9 mouse cellular contexts compared by ENCODE assay signal in the genomic region with DNA sequence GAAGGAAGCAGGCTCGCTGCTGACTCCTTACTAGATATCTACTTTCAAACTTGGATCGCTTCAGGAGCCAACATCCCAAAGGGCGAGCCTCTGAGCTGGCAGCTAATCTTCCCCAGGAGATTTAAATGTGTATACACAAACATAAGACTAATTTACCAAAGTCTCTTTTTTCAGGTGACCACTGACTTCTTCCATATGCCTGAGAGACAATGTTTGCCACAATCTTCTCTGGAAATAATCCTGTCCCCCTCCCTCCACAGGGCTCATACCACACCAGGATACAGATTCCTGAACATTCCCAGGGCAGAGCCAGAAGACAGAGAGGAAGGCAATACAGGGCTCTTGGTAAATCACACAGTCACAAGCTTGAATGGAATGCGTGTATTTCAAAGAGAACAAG. TPM values are rescaled to one million over a fixed set of nuclear protein-coding genes. Genes with fewer than 3 reads are reported as not detected.
A peak's percentile ranks its signal among the peaks of the same experiment; 100 is the strongest.
DNase-seq lines count a peak whose midpoint lies in the region; ATAC-seq and TF ChIP-seq lines count a peak whose summit lies in the region.
"Had no signal": no experiment of that assay in that cellular context is flagged by ENCODE, and none has a peak within 500 bp of the region (broad histone marks: within the 10 kb centered on the region; RNA-seq: fewer than 3 reads in every experiment).

No protein-coding gene starts in this region.

- intact Hi-C loops in heart, adult 2 months (cut with DNase I), result no loop called here

- peak; percentile 77 for DNase-seq in heart, adult 11 months
- DNase-seq in heart, adult 2 months, result no peak
- DNase-seq in stomach, postnatal 0 days (ENCODE audit: low spot score), result no peak
- DNase-seq in ovary, postnatal 36 days (ENCODE audit: low spot score), result no peak
- no peak for DNase-seq in gastrocnemius, postnatal 10 days
- DNase-seq: kidney, adult 8-10 months had no signal

- no peak overlapping the region for H3K27ac ChIP-seq in heart, adult 2 months
- H3K27ac ChIP-seq in stomach, embryonic 14.5 days (ENCODE audit: low read length), result no peak overlapping the region
- no peak overlapping the region for H3K27ac ChIP-seq in stomach, postnatal 0 days (replicated peaks)
- no peak overlapping the region for H3K27ac ChIP-seq in limb, embryonic 15.5 days

- H3K4me3 ChIP-seq in heart, adult 2 months, result no peak overlapping the region
- peak overlapping the region; percentile 0; the same call in 1 of the 2 replicates for H3K4me3 ChIP-seq in stomach, embryonic 14.5 days (ENCODE audit: low read depth, low read length)
- H3K4me3 ChIP-seq in stomach, postnatal 0 days (ENCODE audit: low read depth, low read length), result no peak overlapping the region
- peak overlapping the region; percentile 93; the same call in 1 of the 2 replicates for H3K4me3 ChIP-seq in limb, embryonic 15.5 days

- H3K36me3 ChIP-seq in heart, adult 2 months (ENCODE audit: control insufficient read depth, insufficient read depth, low read length), result no peaks in the 10 kb centered on the region; the same call in 1 of the 2 replicates
- peaks cover 4% of the 10 kb centered on the region; the same call in 1 of the 2 replicates for H3K36me3 ChIP-seq in stomach, embryonic 14.5 days (ENCODE audit: control insufficient read depth, insufficient read depth, low read length)
- H3K36me3 ChIP-seq in stomach, postnatal 0 days (ENCODE audit: control insufficient read depth, insufficient read depth, low read length), result peaks cover 4% of the 10 kb centered on the region; the same call in 1 of the 2 replicates
- H3K36me3 ChIP-seq in limb, embryonic 15.5 days, result peaks cover 38% of the 10 kb centered on the region

- H3K79me2 ChIP-seq in heart, adult 2 months (replicated peaks; ENCODE audit: control insufficient read depth, insufficient read depth, low read length), result peaks cover 4% of the 10 kb centered on the region

- TF ChIP-seq POLR2A in heart, adult 2 months (IDR thresholded peaks at IDR 0.05; ENCODE audit: insufficient read depth, low read depth, low read length), result no peak

- WGBS in heart, adult 2 months, result 48% methylated on average over 4 of the region's 4 CpGs
- 73% methylated on average over 4 of the region's 4 CpGs for WGBS in stomach, embryonic 14.5 days
- 61% methylated on average over 4 of the region's 4 CpGs for WGBS in stomach, postnatal 0 days
- 67% methylated on average over 4 of the region's 4 CpGs for WGBS in limb, embryonic 15.5 days

- H3K4me2 ChIP-seq in stomach, embryonic 14.5 days (replicated peaks; ENCODE audit: low read depth, low read length), result peak overlapping the region; percentile 68
- H3K4me2 ChIP-seq in stomach, postnatal 0 days (replicated peaks; ENCODE audit: low read depth), result no peak overlapping the region; the same call in 1 of the 2 replicates
- H3K4me2 ChIP-seq in limb, embryonic 15.5 days, result peak overlapping the region; percentile 64; the same call in 1 of the 2 replicates

- H3K4me1 ChIP-seq in heart, adult 2 months (ENCODE audit: control insufficient read depth, insufficient read depth, low read length), result peaks cover 4% of the 10 kb centered on the region
- H3K4me1 ChIP-seq in stomach, embryonic 14.5 days (ENCODE audit: control insufficient read depth, insufficient read depth, low read length), result peaks cover 14% of the 10 kb centered on the region; the same call in 1 of the 2 replicates
- H3K4me1 ChIP-seq in stomach, postnatal 0 days (replicated peaks; ENCODE audit: control insufficient read depth, insufficient read depth), result no peaks in the 10 kb centered on the region; the same call in none of the 2 replicates
- peaks cover 31% of the 10 kb centered on the region for H3K4me1 ChIP-seq in limb, embryonic 15.5 days

- no peak overlapping the region for H3K9ac ChIP-seq in heart, adult 2 months (ENCODE audit: low read depth, low read length)
- H3K9ac ChIP-seq in stomach, embryonic 14.5 days (replicated peaks; ENCODE audit: low read depth, low read length), result no peak overlapping the region
- no peak overlapping the region for H3K9ac ChIP-seq in stomach, postnatal 0 days (ENCODE audit: low read length)
- no peak overlapping the region for H3K9ac ChIP-seq in limb, embryonic 15.5 days

- TF ChIP-seq EP300 in heart, adult 2 months (IDR thresholded peaks at IDR 0.05; ENCODE audit: insufficient read depth, low read depth, low read length), result no peak
- TF ChIP-seq EP300 in stomach, postnatal 0 days (optimal IDR thresholded peaks at IDR 0.05), result no peak

- no peak for TF ChIP-seq CTCF in heart, adult 2 months (IDR thresholded peaks at IDR 0.05)
- no peak for TF ChIP-seq CTCF in stomach, postnatal 0 days (IDR thresholded peaks at IDR 0.05; ENCODE audit: low read depth)

- ATAC-seq in stomach, embryonic 14.5 days (ENCODE audit: insufficient number of reproducible peaks, insufficient read depth, low FRiP score, low read depth), result no peak
- no peak for ATAC-seq in stomach, postnatal 0 days (ENCODE audit: low FRiP score, low TSS enrichment)
- ATAC-seq in limb, embryonic 15.5 days (ENCODE audit: insufficient number of reproducible peaks, low FRiP score, low TSS enrichment, low read depth), result no peak
- ATAC-seq in erythroblast, adult 5-6 weeks (replicated peaks; ENCODE audit: low FRiP score, poor library complexity, severe bottlenecking), result no peak

- H3K9me3 ChIP-seq in stomach, embryonic 14.5 days (ENCODE audit: control insufficient read depth, low read depth, low read length), result peaks cover 22% of the 10 kb centered on the region
- H3K9me3 ChIP-seq in stomach, postnatal 0 days (ENCODE audit: control insufficient read depth, low read length), result 0 out of 2 replicates have a peak, but pooled peaks cover 3% of the 10 kb centered on the region
- H3K9me3 ChIP-seq in limb, embryonic 15.5 days, result peaks cover 16% of the 10 kb centered on the region; the same call in 1 of the 2 replicates

- no peaks in the 10 kb centered on the region for H3K27me3 ChIP-seq in heart, adult 2 months (ENCODE audit: control insufficient read depth, insufficient read depth, low read length)
- no peaks in the 10 kb centered on the region for H3K27me3 ChIP-seq in stomach, embryonic 14.5 days (ENCODE audit: control insufficient read depth, insufficient read depth, low read length)
- H3K27me3 ChIP-seq in stomach, postnatal 0 days (ENCODE audit: control insufficient read depth, insufficient read depth, low read length), result no peaks in the 10 kb centered on the region
- no peaks in the 10 kb centered on the region for H3K27me3 ChIP-seq in limb, embryonic 15.5 days

RNA-seq across cellular contexts. Expression of a gene that starts 4.8 kb away (rescaled TPM):
- total RNA-seq in heart, adult 2 months (2021), result under 1 TPM; 0.29 to 0.39 TPM
- 6.0 TPM in 2 replicates for polyA plus RNA-seq in heart, adult 2 months (2012; rRNA removed)
- polyA plus RNA-seq in stomach, embryonic 14.5 days (2014; fragmentation: Nextera tagmentation; extraction: Ambion mirVana), result 350 and 400 TPM in 2 replicates
- polyA plus RNA-seq in stomach, postnatal 0 days (2015; fragmentation: Nextera tagmentation; extraction: Ambion mirVana), result 137 and 150 TPM in 2 replicates
- 233 and 285 TPM in 2 replicates for polyA plus RNA-seq in limb, embryonic 15.5 days (2015; fragmentation: Nextera tagmentation; extraction: Ambion mirVana)
- not detected in 2 replicates for total RNA-seq in erythroblast, adult 5-6 weeks (2015; ENCODE audit: low replicate concordance)
- not detected in 2 replicates for total RNA-seq in erythroblast, adult 5-6 weeks (2017; ENCODE audit: low replicate concordance)
- total RNA-seq in gastrocnemius, postnatal 10 days (2021), result 10 to 100 TPM; 11.3 to 14.3 TPM

RNA-seq across cellular contexts. Expression of a gene that starts 6.4 kb away (rescaled TPM):
- 10 to 100 TPM; 54.3 to 55.6 TPM for total RNA-seq in heart, adult 2 months (2021)
- 62.4 and 93.3 TPM in 2 replicates for polyA plus RNA-seq in heart, adult 2 months (2012; rRNA removed)
- polyA plus RNA-seq in stomach, embryonic 14.5 days (2014; fragmentation: Nextera tagmentation; extraction: Ambion mirVana), result 61.2 and 66.9 TPM in 2 replicates
- 28.9 and 30.0 TPM in 2 replicates for polyA plus RNA-seq in stomach, postnatal 0 days (2015; fragmentation: Nextera tagmentation; extraction: Ambion mirVana)
- polyA plus RNA-seq in limb, embryonic 15.5 days (2015; fragmentation: Nextera tagmentation; extraction: Ambion mirVana), result 54.3 and 54.5 TPM in 2 replicates
- 6.9 and 11.5 TPM in 2 replicates for total RNA-seq in erythroblast, adult 5-6 weeks (2015; ENCODE audit: low replicate concordance)
- 3.0 and 3.5 TPM in 2 replicates for total RNA-seq in erythroblast, adult 5-6 weeks (2017; ENCODE audit: low replicate concordance)
- 10 to 100 TPM; 25.9 to 34.6 TPM for total RNA-seq in gastrocnemius, postnatal 10 days (2021)

Comparison
In these comparisons a context has a peak if more than half of its experiments do, and no peak if none do; other contexts are left out.
1. H3K4me3 ChIP-seq: peak in stomach, embryonic 14.5 days (single experiment) and limb, embryonic 15.5 days (single experiment); none in heart, adult 2 months (single experiment) and stomach, postnatal 0 days (single experiment).
2. RNA of a gene that starts 4.8 kb away (polyA plus RNA-seq): 350 to 400 TPM in stomach, embryonic 14.5 days, 233 to 285 TPM in limb, embryonic 15.5 days and 137 to 150 TPM in stomach, postnatal 0 days; 6.0 TPM in heart, adult 2 months; every median in the first group is over 10 times any median in the second.